Mouse (Mus musculus) midbrain, postnatal 0 days (tissue): ENCODE data around the gene Bcl3. TPM values are rescaled to one million over a fixed set of nuclear protein-coding genes. Genes with fewer than 3 reads are reported as not detected.

Source experiments
- ATAC-seq: fragments of 200-750 bp; cut with Nextera tagmentation; 2 replicates; pipeline ENCODE4 v1.8.0; 2017; ENCODE audit warnings: moderate number of reproducible peaks, mild to moderate bottlenecking, moderate TSS enrichment, moderate library complexity; ENCODE audit not compliant: low FRiP score
- DNase-seq: peaks from one replicate; pipeline ENCODE4 v3.0.0-alpha.2; 2015; ENCODE audit warnings: low spot score
- H3K27ac ChIP-seq: fragments of 300-500 bp; sonication (generic); 2 replicates; pipeline ENCODE4 v1.5.1; 2014; ENCODE audit warnings: low read depth, mild to moderate bottlenecking, low read length, mixed read lengths
- H3K27me3 ChIP-seq: fragments of 300-500 bp; sonication (generic); 2 replicates; pipeline ENCODE4 v1.6.1; 2014; ENCODE audit warnings: low read length, control low read depth, mixed read lengths; ENCODE audit not compliant: insufficient read depth
- H3K36me3 ChIP-seq: fragments of 300-500 bp; sonication (generic); 2 replicates; pipeline ENCODE4 v1.6.1; 2014; ENCODE audit warnings: low read length, control low read depth, mixed read lengths; ENCODE audit not compliant: insufficient read depth
- H3K4me1 ChIP-seq: fragments of 300-500 bp; sonication (generic); 2 replicates; pipeline ENCODE4 v1.6.1; 2014; ENCODE audit warnings: mild to moderate bottlenecking, control low read depth, antibody characterized with exemption, low read length, mixed read lengths; ENCODE audit not compliant: insufficient read depth
- H3K4me2 ChIP-seq: fragments of 300-500 bp; sonication (generic); 2 replicates; pipeline ENCODE4 v1.6.1; 2014; ENCODE audit warnings: low read depth, mild to moderate bottlenecking, low read length, mixed read lengths; ENCODE audit not compliant: poor library complexity, severe bottlenecking
- H3K4me3 ChIP-seq: fragments of 300-500 bp; sonication (generic); 2 replicates; pipeline ENCODE4 v1.5.1; 2014; ENCODE audit warnings: low read depth, mild to moderate bottlenecking, low read length, moderate library complexity
- H3K9ac ChIP-seq: fragments of 300-500 bp; sonication (generic); replicated peaks from 2 replicates; pipeline ENCODE4 v1.6.1; 2014; ENCODE audit warnings: mild to moderate bottlenecking, low read length, moderate library complexity, mixed read lengths; ENCODE audit not compliant: poor library complexity, severe bottlenecking
- H3K9me3 ChIP-seq: fragments of 300-500 bp; sonication (generic); 2 replicates; pipeline ENCODE4 v1.6.1; 2016; ENCODE audit warnings: low read length, control low read depth
- CTCF ChIP-seq: IDR thresholded peaks from 2 replicates; pipeline ENCODE4 v1.5.1; 2016; ENCODE audit warnings: antibody characterized with exemption, mild to moderate bottlenecking
- WGBS: fragments of 180-500 bp; shearing (Covaris S2); extraction: QIAGEN DNeasy Blood & Tissue Kit; methylation state at CpG from one replicate; pipeline ENCODE4 v1.1.7; 2014; 5-methylcytosine and 5-hydroxymethylcytosine counted together
- polyA plus RNA-seq: library from polyadenylated mRNA; unstranded; fragments of >200 nt; fragmentation: Nextera tagmentation; extraction: Ambion mirVana; gene quantifications from 2 replicates; pipeline ENCODE4 v1.2.1, GENCODE M21; 2015
- total RNA-seq: library from RNA; depleted of rRNA; stranded (reverse); fragments of >200 nt; gene quantifications from 2 replicates; pipeline ENCODE4 v1.2.3, GENCODE M21; 2014; rRNA removed

Bcl3 gene
- total and polyA plus RNA-seq, 2 experiments from 2014 or later: 0.55 to 0.93 TPM

DNA sequence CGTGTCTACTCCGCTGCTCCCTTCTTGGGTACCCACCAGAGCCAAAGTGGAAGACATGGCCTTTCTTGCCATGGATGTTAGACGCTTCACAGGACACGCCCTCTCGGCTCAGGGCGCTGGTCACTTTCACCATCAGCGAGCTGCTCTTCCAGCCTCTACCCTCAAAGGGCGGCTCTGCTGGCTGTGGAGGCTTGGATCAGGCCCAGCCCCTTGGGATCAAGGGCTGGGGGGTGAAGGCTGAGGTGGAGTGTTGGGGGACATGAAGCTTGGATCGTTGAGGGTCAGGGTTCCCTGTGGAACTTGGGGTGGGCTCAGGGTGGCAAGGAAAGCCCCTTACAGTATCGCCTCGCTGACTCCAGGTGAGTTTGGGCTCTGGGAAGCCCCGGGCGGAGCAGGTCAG is 63.9 kb downstream of the Bcl3 start:
- 92% methylated on average over 13 of the region's 13 CpGs for WGBS
- Histone ChIP-seq H3K36me3 (no peaks in the 10 kb centered on the region; the same call in 1 of the 2 replicates), H3K4me2 (no peak overlapping the region), H3K4me1 (no peaks in the 10 kb centered on the region), H3K27me3 (no peaks in the 10 kb centered on the region), H3K9ac (no peak overlapping the region), H3K27ac (no peak overlapping the region), H3K4me3 (no peak overlapping the region), H3K9me3 (no peaks in the 10 kb centered on the region)
- DNase-seq (no peak), ATAC-seq (no peak)
- TF ChIP-seq CTCF: no peak

Other genes starting within 250 kb of the Bcl3 start
- gene Zfp296, start 245.5 kb downstream of the Bcl3 start, total RNA-seq: 0.33 and 1.2 TPM in 2 replicates
- gene Zfp296, start 245.5 kb downstream of the Bcl3 start, polyA plus RNA-seq: 0.11 TPM in 1 of 2 replicates, not detected in the other
- 58.1 and 70.9 TPM in 2 replicates for gene Gemin7, start 245.2 kb downstream of the Bcl3 start, total RNA-seq
- 158 and 181 TPM in 2 replicates for gene Gemin7, start 245.2 kb downstream of the Bcl3 start, polyA plus RNA-seq
- gene Clasrp, start 218.3 kb downstream of the Bcl3 start, total RNA-seq: 74.4 and 97.4 TPM in 2 replicates
- 70.3 and 74.7 TPM in 2 replicates for gene Clasrp, start 218.3 kb downstream of the Bcl3 start, polyA plus RNA-seq
- 5.6 and 7.3 TPM in 2 replicates for gene Relb, start 193.3 kb downstream of the Bcl3 start, total RNA-seq
- gene Relb, start 193.3 kb downstream of the Bcl3 start, polyA plus RNA-seq: 5.6 and 6.2 TPM in 2 replicates
- 149 and 152 TPM in 2 replicates for gene Clptm1, start 157.7 kb downstream of the Bcl3 start, total RNA-seq
- gene Clptm1, start 157.7 kb downstream of the Bcl3 start, polyA plus RNA-seq: 140 and 149 TPM in 2 replicates
- 1.7 TPM in 1 of 2 replicates, not detected in the other for gene Apoc2, start 144.8 kb downstream of the Bcl3 start, total RNA-seq
- gene Apoc2, start 144.8 kb downstream of the Bcl3 start, polyA plus RNA-seq: 0.30 and 0.32 TPM in 2 replicates
- not detected in 2 replicates for gene Gm44805, start 141.3 kb downstream of the Bcl3 start, total RNA-seq
- gene Gm44805, start 141.3 kb downstream of the Bcl3 start, polyA plus RNA-seq: not detected in 2 replicates
- gene Apoc4, start 141.3 kb downstream of the Bcl3 start, total RNA-seq: not detected in 2 replicates
- gene Apoc4, start 141.3 kb downstream of the Bcl3 start, polyA plus RNA-seq: not detected in 2 replicates
- 3.6 and 5.1 TPM in 2 replicates for gene Apoc1, start 130.1 kb downstream of the Bcl3 start, total RNA-seq
- 7.9 and 9.0 TPM in 2 replicates for gene Apoc1, start 130.1 kb downstream of the Bcl3 start, polyA plus RNA-seq
- 1,618 and 2,613 TPM in 2 replicates for gene Apoe, start 123.6 kb downstream of the Bcl3 start, total RNA-seq
- gene Apoe, start 123.6 kb downstream of the Bcl3 start, polyA plus RNA-seq: 2,139 and 2,488 TPM in 2 replicates
- gene Tomm40, start 107.3 kb downstream of the Bcl3 start, total RNA-seq: 122 and 133 TPM in 2 replicates
- 160 and 161 TPM in 2 replicates for gene Tomm40, start 107.3 kb downstream of the Bcl3 start, polyA plus RNA-seq
- 62.6 and 75.3 TPM in 2 replicates for gene Nectin2, start 72.3 kb downstream of the Bcl3 start, total RNA-seq
- 55.3 and 62.6 TPM in 2 replicates for gene Nectin2, start 72.3 kb downstream of the Bcl3 start, polyA plus RNA-seq
- gene Bcam, start 51.8 kb downstream of the Bcl3 start, total RNA-seq: 32.6 and 33.5 TPM in 2 replicates
- 18.7 and 22.0 TPM in 2 replicates for gene Bcam, start 51.8 kb downstream of the Bcl3 start, polyA plus RNA-seq
- 0.71 and 1.8 TPM in 2 replicates for gene Cblc, start 26.0 kb downstream of the Bcl3 start, total RNA-seq
- gene Cblc, start 26.0 kb downstream of the Bcl3 start, polyA plus RNA-seq: 0.70 and 1.2 TPM in 2 replicates
- 31.6 and 44.4 TPM in 2 replicates for gene Gm19345, start 29.2 kb upstream of the Bcl3 start, total RNA-seq
- gene Gm19345, start 29.2 kb upstream of the Bcl3 start, polyA plus RNA-seq: 21.6 and 25.8 TPM in 2 replicates
- gene Ceacam16, start 38.5 kb upstream of the Bcl3 start, total RNA-seq: not detected in 2 replicates
- 0.90 and 1.5 TPM in 2 replicates for gene Ceacam16, start 38.5 kb upstream of the Bcl3 start, polyA plus RNA-seq
- gene Ceacam19, start 65.2 kb upstream of the Bcl3 start, total RNA-seq: 0.38 TPM in 1 of 2 replicates, not detected in the other
- gene Ceacam19, start 65.2 kb upstream of the Bcl3 start, polyA plus RNA-seq: not detected in 2 replicates
- 11.0 and 14.7 TPM in 2 replicates for gene Pvr, start 98.4 kb upstream of the Bcl3 start, total RNA-seq
- 7.1 and 7.7 TPM in 2 replicates for gene Pvr, start 98.4 kb upstream of the Bcl3 start, polyA plus RNA-seq
- gene Igsf23, start 128.0 kb upstream of the Bcl3 start, total RNA-seq: not detected in 2 replicates
- gene Igsf23, start 128.0 kb upstream of the Bcl3 start, polyA plus RNA-seq: not detected in 2 replicates
- gene Ceacam20, start 142.6 kb upstream of the Bcl3 start, total RNA-seq: not detected in 2 replicates
- not detected in 2 replicates for gene Ceacam20, start 142.6 kb upstream of the Bcl3 start, polyA plus RNA-seq
- not detected in 2 replicates for gene Nlrp9b, start 168.7 kb upstream of the Bcl3 start, total RNA-seq
- not detected in 2 replicates for gene Nlrp9b, start 168.7 kb upstream of the Bcl3 start, polyA plus RNA-seq